Mouse (Mus musculus): Measurements from ENCODE around the gene Nfix.

DNA sequence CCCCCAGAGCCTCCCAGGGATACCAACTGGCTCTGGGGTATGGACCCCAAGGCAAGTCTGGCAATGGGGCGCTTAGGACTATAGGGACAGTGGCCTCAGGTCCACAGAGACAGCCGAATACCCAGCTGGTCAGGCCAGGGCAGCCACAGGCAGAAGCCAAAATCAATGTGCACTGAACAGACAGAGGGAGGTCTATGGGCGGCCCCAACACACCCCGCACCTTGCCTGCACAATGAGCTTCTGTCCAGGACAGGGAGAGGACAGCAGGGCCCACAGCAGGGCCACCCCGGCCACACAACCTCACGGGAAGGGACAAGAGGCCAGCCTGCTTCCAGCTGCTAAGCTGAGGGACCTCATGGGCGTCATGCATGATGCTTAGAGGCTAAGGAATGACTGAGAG lies 5.7 kb downstream of the Nfix start:
- no peak for TF ChIP-seq POLR2A (IDR thresholded peaks at IDR 0.05; ENCODE audit: insufficient read length, low read depth)
- no peak for TF ChIP-seq E2F4 (IDR thresholded peaks at IDR 0.05; ENCODE audit: insufficient read depth)
- no peak for TF ChIP-seq MAX (IDR thresholded peaks at IDR 0.05; ENCODE audit: low read depth)
- no peak for TF ChIP-seq POLR2AphosphoS2 (IDR thresholded peaks at IDR 0.05; ENCODE audit: insufficient read length, low read depth)
- TF ChIP-seq MYOD1 (IDR thresholded peaks at IDR 0.05; ENCODE audit: control insufficient read depth in 1 of 3, insufficient read length in 2 of 3, low read depth in 2 of 3): no peak
- TF ChIP-seq TCF12 (IDR thresholded peaks at IDR 0.05; ENCODE audit: insufficient read depth, poor library complexity, severe bottlenecking): no peak
- no peak for TF ChIP-seq TCF3 (IDR thresholded peaks at IDR 0.05; ENCODE audit: insufficient read length, low read depth)

Measured in myocyte (in vitro differentiated cells).